Mouse (Mus musculus) neural tube, embryonic 13.5 days (tissue): ENCODE measurements at regions not wholly inside any gene's neighbourhood (a gene's known extent, or its start where the extent isn't known, plus 50 kb on each side); places are given as distances from the start of the nearest gene placed in this dataset.

ENCODE experiments used
- ATAC-seq: fragments of 200-750 bp; cut with Nextera tagmentation; 2 replicates; pipeline ENCODE4 v1.8.0; 2017; ENCODE audit warnings: low read depth, mild to moderate bottlenecking, moderate TSS enrichment, moderate library complexity
- H3K27ac ChIP-seq: fragments of 300-500 bp; sonication (generic); replicated peaks from 2 replicates; pipeline ENCODE4 v1.5.1; 2015; ENCODE audit warnings: moderate library complexity, mild to moderate bottlenecking, inconsistent platforms
- H3K27me3 ChIP-seq: fragments of 300-500 bp; sonication (generic); 2 replicates; pipeline ENCODE4 v1.6.1; 2015; ENCODE audit warnings: mild to moderate bottlenecking, inconsistent platforms
- H3K36me3 ChIP-seq: fragments of 300-500 bp; sonication (generic); 2 replicates; pipeline ENCODE4 v1.6.1; 2015; ENCODE audit warnings: mild to moderate bottlenecking, inconsistent platforms
- H3K4me1 ChIP-seq: fragments of 300-500 bp; sonication (generic); replicated peaks from 2 replicates; pipeline ENCODE4 v1.6.1; 2015; ENCODE audit warnings: inconsistent platforms
- H3K4me2 ChIP-seq: fragments of 300-500 bp; sonication (generic); 2 replicates; pipeline ENCODE4 v1.6.1; 2015; ENCODE audit warnings: inconsistent platforms, mild to moderate bottlenecking, moderate library complexity
- H3K4me3 ChIP-seq: fragments of 300-500 bp; sonication (generic); 2 replicates; pipeline ENCODE4 v1.5.1; 2015; ENCODE audit warnings: mild to moderate bottlenecking, inconsistent platforms
- H3K9ac ChIP-seq: fragments of 300-500 bp; sonication (generic); 2 replicates; pipeline ENCODE4 v1.6.1; 2015; ENCODE audit warnings: moderate library complexity, mild to moderate bottlenecking, inconsistent platforms
- H3K9me3 ChIP-seq: fragments of 300-500 bp; sonication (generic); 2 replicates; pipeline ENCODE4 v1.6.1; 2016; ENCODE audit warnings: inconsistent platforms
- WGBS: fragments of 180-500 bp; shearing (Covaris S2); methylation state at CpG from one replicate; pipeline ENCODE4 v1.1.7; 2015; 5-methylcytosine and 5-hydroxymethylcytosine counted together

- H3K36me3 ChIP-seq: no peaks in the 10 kb centered on the region
- WGBS: 84% methylated on average over 5 of the region's 5 CpGs
- no peak for ATAC-seq
Observed at GRCm38 (mm10) chr9:32815473-32815872, 179.5 kb downstream of the Ets1 start.

GRCm38 (mm10) chr9:32816649-32817425, 180.8 kb downstream of the Ets1 start:
- Histone ChIP-seq H3K27ac (no peak overlapping the region), H3K36me3 (no peaks in the 10 kb centered on the region), H3K9me3 (no peaks in the 10 kb centered on the region), H3K27me3 (no peaks in the 10 kb centered on the region), H3K4me1 (no peaks in the 10 kb centered on the region), H3K4me2 (no peak overlapping the region), H3K9ac (no peak overlapping the region), H3K4me3 (no peak overlapping the region)
- 80% methylated on average over 9 of the region's 9 CpGs for WGBS
- ATAC-seq: no peak

More at GRCm38 (mm10) chr9:32815473-32815872, 179.5 kb downstream of the Ets1 start:
- Histone ChIP-seq H3K4me2 (no peak overlapping the region), H3K9ac (no peak overlapping the region), H3K27ac (no peak overlapping the region), H3K27me3 (no peaks in the 10 kb centered on the region), H3K9me3 (no peaks in the 10 kb centered on the region), H3K4me1 (no peaks in the 10 kb centered on the region), H3K4me3 (no peak overlapping the region)

GRCm38 (mm10) chr9:32817442-32818358, 181.7 kb downstream of the Ets1 start:
- H3K36me3 ChIP-seq: no peaks in the 10 kb centered on the region
- no peak overlapping the region for H3K4me3 ChIP-seq
- H3K9ac ChIP-seq: no peak overlapping the region
- no peaks in the 10 kb centered on the region for H3K9me3 ChIP-seq
- no peak for ATAC-seq
- H3K27ac ChIP-seq: no peak overlapping the region
- H3K27me3 ChIP-seq: no peaks in the 10 kb centered on the region
- H3K4me2 ChIP-seq: no peak overlapping the region
- no peaks in the 10 kb centered on the region for H3K4me1 ChIP-seq
- 48% methylated on average over 7 of the region's 7 CpGs for WGBS

- no peak overlapping the region for H3K27ac ChIP-seq
- no peak for ATAC-seq
Observed at GRCm38 (mm10) chr9:32823439-32824133, 187.6 kb downstream of the Ets1 start.

GRCm38 (mm10) chr9:32824134-32824531, 188.1 kb downstream of the Ets1 start:
- Histone ChIP-seq H3K36me3 (no peaks in the 10 kb centered on the region), H3K27ac (no peak overlapping the region), H3K4me1 (0 out of 2 replicates have a peak, but pooled peaks cover 7% of the 10 kb centered on the region), H3K27me3 (no peaks in the 10 kb centered on the region), H3K4me3 (no peak overlapping the region), H3K9me3 (no peaks in the 10 kb centered on the region), H3K4me2 (no peak overlapping the region), H3K9ac (no peak overlapping the region)
- 74% methylated on average over 6 of the region's 6 CpGs for WGBS
- no peak for ATAC-seq

More at GRCm38 (mm10) chr9:32823439-32824133, 187.6 kb downstream of the Ets1 start:
- Histone ChIP-seq H3K27me3 (no peaks in the 10 kb centered on the region), H3K9ac (no peak overlapping the region), H3K4me3 (no peak overlapping the region), H3K9me3 (no peaks in the 10 kb centered on the region), H3K4me1 (0 out of 2 replicates have a peak, but pooled peaks cover 7% of the 10 kb centered on the region), H3K4me2 (no peak overlapping the region), H3K36me3 (no peaks in the 10 kb centered on the region)
- WGBS: 58% methylated on average over 8 of the region's 8 CpGs

- 53% methylated on average over 2 of the region's 2 CpGs for WGBS
- no peak overlapping the region for H3K27ac ChIP-seq
- no peak overlapping the region for H3K9ac ChIP-seq
- H3K4me1 ChIP-seq: peaks cover 7% of the 10 kb centered on the region
- H3K4me3 ChIP-seq: no peak overlapping the region
- H3K27me3 ChIP-seq: no peaks in the 10 kb centered on the region
- H3K36me3 ChIP-seq: no peaks in the 10 kb centered on the region
- no peak overlapping the region for H3K4me2 ChIP-seq
- no peaks in the 10 kb centered on the region for H3K9me3 ChIP-seq
- no peak for ATAC-seq
Observed at GRCm38 (mm10) chr9:32830268-32830891, 194.4 kb downstream of the Ets1 start.

DNA sequence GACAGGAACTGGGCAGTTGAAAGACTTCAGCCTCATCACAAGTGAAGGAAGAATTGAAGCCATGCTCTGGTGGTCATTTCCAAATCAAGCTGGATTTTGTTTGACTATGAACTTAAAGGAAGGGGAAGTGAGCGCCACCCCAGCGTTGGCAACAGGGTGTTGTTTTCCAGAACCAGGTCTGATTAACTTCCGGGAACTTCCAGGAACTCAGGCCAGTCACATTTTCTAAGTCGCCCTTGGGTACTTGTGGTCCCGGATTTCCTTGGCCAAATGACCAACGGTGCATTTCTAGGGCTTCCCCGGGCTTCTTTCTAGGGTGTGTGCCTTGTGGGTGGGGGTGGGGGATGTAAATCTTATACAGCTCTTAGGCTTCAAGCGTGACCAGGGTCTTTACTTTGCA, 197.4 kb downstream of the Ets1 start:
- Histone ChIP-seq H3K4me2 (no peak overlapping the region), H3K9me3 (no peaks in the 10 kb centered on the region), H3K27ac (no peak overlapping the region), H3K4me1 (peaks cover 20% of the 10 kb centered on the region), H3K36me3 (no peaks in the 10 kb centered on the region), H3K4me3 (no peak overlapping the region), H3K9ac (no peak overlapping the region), H3K27me3 (no peaks in the 10 kb centered on the region)
- WGBS: 88% methylated on average over 8 of the region's 8 CpGs
- no peak for ATAC-seq

- Histone ChIP-seq H3K4me1 (peaks cover 20% of the 10 kb centered on the region), H3K27me3 (no peaks in the 10 kb centered on the region)
- 32% methylated on average over 13 of the region's 13 CpGs for WGBS
Observed at GRCm38 (mm10) chr9:32834751-32835625, 199.0 kb downstream of the Ets1 start.

GRCm38 (mm10) chr9:32835626-32835971, 199.6 kb downstream of the Ets1 start:
- 17% methylated on average over 4 of the region's 4 CpGs for WGBS
- Histone ChIP-seq H3K4me3 (no peak overlapping the region), H3K27ac (no peak overlapping the region), H3K27me3 (no peaks in the 10 kb centered on the region), H3K36me3 (no peaks in the 10 kb centered on the region), H3K9me3 (no peaks in the 10 kb centered on the region), H3K4me1 (peaks cover 20% of the 10 kb centered on the region), H3K4me2 (no peak overlapping the region), H3K9ac (no peak overlapping the region)
- no peak for ATAC-seq

More at GRCm38 (mm10) chr9:32834751-32835625, 199.0 kb downstream of the Ets1 start:
- Histone ChIP-seq H3K9ac (no peak overlapping the region), H3K27ac (no peak overlapping the region), H3K4me3 (no peak overlapping the region), H3K9me3 (no peaks in the 10 kb centered on the region), H3K36me3 (no peaks in the 10 kb centered on the region), H3K4me2 (no peak overlapping the region)
- ATAC-seq: no peak

GRCm38 (mm10) chr9:32836371-32836770, 200.3 kb downstream of the Ets1 start:
- H3K9ac ChIP-seq: no peak overlapping the region
- ATAC-seq: no peak
- no peak overlapping the region for H3K4me3 ChIP-seq
- no peaks in the 10 kb centered on the region for H3K9me3 ChIP-seq
- H3K27me3 ChIP-seq: no peaks in the 10 kb centered on the region
- no peak overlapping the region for H3K27ac ChIP-seq
- whole genome bisulfite sequencing: 48% methylated on average over 5 of the region's 5 CpGs
- H3K4me1 ChIP-seq: peaks cover 20% of the 10 kb centered on the region
- no peak overlapping the region for H3K4me2 ChIP-seq
- H3K36me3 ChIP-seq: no peaks in the 10 kb centered on the region

DNA sequence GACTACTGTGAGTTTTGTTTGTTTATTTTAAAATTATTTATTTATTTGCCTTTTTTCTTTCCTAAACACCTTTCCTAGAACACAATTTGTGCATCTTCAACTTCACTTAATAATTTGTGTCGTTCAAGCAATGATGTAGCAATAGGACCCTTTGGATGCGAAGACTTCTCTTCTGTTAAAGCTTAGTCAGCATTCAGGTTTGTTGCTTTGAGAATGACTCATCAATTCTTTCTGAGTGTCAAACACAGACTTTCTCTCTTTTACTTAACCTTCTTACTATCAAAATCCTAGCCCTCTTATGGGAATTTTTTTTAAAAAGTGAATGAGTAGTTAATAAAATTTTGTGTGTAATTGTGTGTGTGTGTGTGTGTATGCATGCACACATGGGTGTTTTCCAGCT, 211.3 kb downstream of the Ets1 start:
- 96% methylated on average over 2 of the region's 2 CpGs for WGBS
- ATAC-seq: no peak

More for the DNA sequence above, 211.3 kb downstream of the Ets1 start:
- H3K4me3 ChIP-seq: no peak overlapping the region
- no peaks in the 10 kb centered on the region for H3K36me3 ChIP-seq
- no peaks in the 10 kb centered on the region for H3K4me1 ChIP-seq
- no peak overlapping the region for H3K9ac ChIP-seq
- no peaks in the 10 kb centered on the region for H3K27me3 ChIP-seq
- no peak overlapping the region for H3K27ac ChIP-seq
- H3K9me3 ChIP-seq: no peaks in the 10 kb centered on the region
- no peak overlapping the region for H3K4me2 ChIP-seq
